Mouse (Mus musculus): ENCODE results near the gene Rapgef1. TPM values are rescaled to one million over a fixed set of nuclear protein-coding genes. Genes with fewer than 3 reads are reported as not detected.

Rapgef1 gene
- 100 to 1,000 TPM; 104 to 107 TPM for total RNA-seq (2021)

- intact Hi-C loops (cut with DNase I) = loop anchor here (1.0 kb wide), 1 partner anchor 50 kb away; no protein-coding TSS in a partner anchor
- DNase-seq (ENCODE audit: low spot score in 2 of 2) = peak; percentile 87 to 91
Measured at GRCm38 (mm10) chr2:29619484-29620300, at the start of gene Rapgef1. TSS of gene Rapgef1 (plus strand) at chr2:29619720.

GRCm38 (mm10) chr2:29571921-29572700 is 47.4 kb upstream of the Rapgef1 start:
- intact Hi-C loops (cut with DNase I) = loop anchor here (5.0 kb wide), 1 partner anchor 370 kb away; no protein-coding TSS in a partner anchor
- DNase-seq (ENCODE audit: low spot score in 2 of 2) = no peak

GRCm38 (mm10) chr2:29572811-29573427 is 46.6 kb upstream of the Rapgef1 start:
- intact Hi-C loops (cut with DNase I) = loop anchor here (5.0 kb wide), 1 partner anchor 371 kb away; no protein-coding TSS in a partner anchor
- no peak for DNase-seq (ENCODE audit: low spot score in 2 of 2)

- no peak for DNase-seq (ENCODE audit: low spot score in 2 of 2)
- intact Hi-C loops (cut with DNase I) = loop anchor here (5.0 kb wide), 1 partner anchor 371 kb away; no protein-coding TSS in a partner anchor
Measured at GRCm38 (mm10) chr2:29573591-29573990, 45.9 kb upstream of the Rapgef1 start.

- no peak for DNase-seq (ENCODE audit: low spot score in 2 of 2)
- intact Hi-C loops (cut with DNase I) = loop anchor here (5.0 kb wide), 1 partner anchor 372 kb away; no protein-coding TSS in a partner anchor
Measured at GRCm38 (mm10) chr2:29574187-29574586, 45.3 kb upstream of the Rapgef1 start.

- peak; percentile 77 to 79 for DNase-seq (ENCODE audit: low spot score in 2 of 2)
- intact Hi-C loops (cut with DNase I) = no loop called here
Measured at GRCm38 (mm10) chr2:29582415-29582814, 37.1 kb upstream of the Rapgef1 start.

GRCm38 (mm10) chr2:29586017-29586702 is 33.4 kb upstream of the Rapgef1 start:
- intact Hi-C loops (cut with DNase I) = no loop called here
- DNase-seq (ENCODE audit: low spot score in 2 of 2) = no peak

GRCm38 (mm10) chr2:29588006-29588405 is 31.5 kb upstream of the Rapgef1 start:
- intact Hi-C loops (cut with DNase I) = no loop called here
- no peak for DNase-seq (ENCODE audit: low spot score in 2 of 2)

- intact Hi-C loops (cut with DNase I) = no loop called here
- DNase-seq (ENCODE audit: low spot score in 2 of 2) = no peak
Measured at GRCm38 (mm10) chr2:29589266-29589665, 30.3 kb upstream of the Rapgef1 start.

GRCm38 (mm10) chr2:29591626-29592025 is 27.9 kb upstream of the Rapgef1 start:
- intact Hi-C loops (cut with DNase I) = no loop called here
- no peak for DNase-seq (ENCODE audit: low spot score in 2 of 2)

- intact Hi-C loops (cut with DNase I) = no loop called here
- DNase-seq (ENCODE audit: low spot score in 2 of 2) = no peak
Measured at GRCm38 (mm10) chr2:29592537-29592936, 27.0 kb upstream of the Rapgef1 start.

GRCm38 (mm10) chr2:29603930-29604329 is 15.6 kb upstream of the Rapgef1 start:
- peak; percentile 55 to 73 for DNase-seq (ENCODE audit: low spot score in 2 of 2)
- intact Hi-C loops (cut with DNase I) = loop anchor here (5.0 kb wide), 1 partner anchor 402 kb away; no protein-coding TSS in a partner anchor

- intact Hi-C loops (cut with DNase I) = no loop called here
- DNase-seq (ENCODE audit: low spot score in 2 of 2) = no peak
Measured at GRCm38 (mm10) chr2:29605591-29605990, 13.9 kb upstream of the Rapgef1 start.

GRCm38 (mm10) chr2:29606460-29606859 is 13.1 kb upstream of the Rapgef1 start:
- no peak for DNase-seq (ENCODE audit: low spot score in 2 of 2)
- intact Hi-C loops (cut with DNase I) = no loop called here

GRCm38 (mm10) chr2:29617341-29617740 is 2.2 kb upstream of the Rapgef1 start:
- DNase-seq (ENCODE audit: low spot score in 2 of 2) = no peak
- intact Hi-C loops (cut with DNase I) = no loop called here

- DNase-seq (ENCODE audit: low spot score in 2 of 2) = no peak
- intact Hi-C loops (cut with DNase I) = loop anchor here (1.0 kb wide), 1 partner anchor 50 kb away; no protein-coding TSS in a partner anchor
Measured at GRCm38 (mm10) chr2:29618926-29619483, 515 bp upstream of the Rapgef1 start.

- intact Hi-C loops (cut with DNase I) = no loop called here
- DNase-seq (ENCODE audit: low spot score in 2 of 2) = no peak
Measured at GRCm38 (mm10) chr2:29620301-29620827, 844 bp downstream of the Rapgef1 start.

- no peak for DNase-seq (ENCODE audit: low spot score in 2 of 2)
- intact Hi-C loops (cut with DNase I) = no loop called here
Measured at GRCm38 (mm10) chr2:29621163-29621562, 1.6 kb downstream of the Rapgef1 start.

GRCm38 (mm10) chr2:29621636-29622035 is 2.1 kb downstream of the Rapgef1 start:
- no peak for DNase-seq (ENCODE audit: low spot score in 2 of 2)
- intact Hi-C loops (cut with DNase I) = no loop called here

Measured in left cerebral cortex, postnatal 36 days (tissue).